Mouse (Mus musculus) kidney, embryonic 16.5 days (tissue): ENCODE results near the gene Ackr3. TPM values are rescaled to one million over a fixed set of nuclear protein-coding genes. Genes with fewer than 3 reads are reported as not detected.

Experiments used
- ATAC-seq: fragments of 200-750 bp; cut with Nextera tagmentation; 2 replicates; pipeline ENCODE4 v1.8.0; 2017; ENCODE audit warnings: moderate TSS enrichment; ENCODE audit not compliant: low FRiP score, low TSS enrichment
- H3K27ac ChIP-seq: fragments of 300-500 bp; sonication (generic); 2 replicates; pipeline ENCODE4 v1.5.1; 2014; ENCODE audit warnings: low read length
- H3K27me3 ChIP-seq: fragments of 300-500 bp; sonication (generic); 2 replicates; pipeline ENCODE4 v1.6.1; 2014; ENCODE audit warnings: low read length, control low read depth, mixed read lengths; ENCODE audit not compliant: insufficient read depth
- H3K36me3 ChIP-seq: fragments of 300-500 bp; sonication (generic); 2 replicates; pipeline ENCODE4 v1.6.1; 2014; ENCODE audit warnings: low read length, control low read depth, mixed read lengths; ENCODE audit not compliant: insufficient read depth
- H3K4me1 ChIP-seq: fragments of 300-500 bp; sonication (generic); 2 replicates; pipeline ENCODE4 v1.6.1; 2014; ENCODE audit warnings: low read length, control low read depth, mixed read lengths; ENCODE audit not compliant: insufficient read depth
- H3K4me2 ChIP-seq: fragments of 300-500 bp; sonication (generic); replicated peaks from 2 replicates; pipeline ENCODE4 v1.6.1; 2014; ENCODE audit warnings: low read depth, low read length
- H3K4me3 ChIP-seq: fragments of 300-500 bp; sonication (generic); 2 replicates; pipeline ENCODE4 v1.5.1; 2014; ENCODE audit warnings: mild to moderate bottlenecking, low read length
- H3K9ac ChIP-seq: fragments of 300-500 bp; sonication (generic); replicated peaks from 2 replicates; pipeline ENCODE4 v1.6.1; 2014; ENCODE audit warnings: low read length
- H3K9me3 ChIP-seq: fragments of 300-500 bp; sonication (generic); 2 replicates; pipeline ENCODE4 v1.6.1; 2016; ENCODE audit warnings: low read length, control low read depth
- WGBS: fragments of 180-500 bp; shearing (Covaris S2); extraction: QIAGEN DNeasy Blood & Tissue Kit; methylation state at CpG from one replicate; pipeline ENCODE4 v1.1.7; 2014; 5-methylcytosine and 5-hydroxymethylcytosine counted together
- polyA plus RNA-seq: library from polyadenylated mRNA; unstranded; fragments of >200 nt; fragmentation: Nextera tagmentation; extraction: Ambion mirVana; gene quantifications from 2 replicates; pipeline ENCODE4 v1.2.1, GENCODE M21; 2015

The Ackr3 gene
- polyA plus RNA-seq, 1 experiment from 2014 or later, result 51.8 TPM

DNA sequence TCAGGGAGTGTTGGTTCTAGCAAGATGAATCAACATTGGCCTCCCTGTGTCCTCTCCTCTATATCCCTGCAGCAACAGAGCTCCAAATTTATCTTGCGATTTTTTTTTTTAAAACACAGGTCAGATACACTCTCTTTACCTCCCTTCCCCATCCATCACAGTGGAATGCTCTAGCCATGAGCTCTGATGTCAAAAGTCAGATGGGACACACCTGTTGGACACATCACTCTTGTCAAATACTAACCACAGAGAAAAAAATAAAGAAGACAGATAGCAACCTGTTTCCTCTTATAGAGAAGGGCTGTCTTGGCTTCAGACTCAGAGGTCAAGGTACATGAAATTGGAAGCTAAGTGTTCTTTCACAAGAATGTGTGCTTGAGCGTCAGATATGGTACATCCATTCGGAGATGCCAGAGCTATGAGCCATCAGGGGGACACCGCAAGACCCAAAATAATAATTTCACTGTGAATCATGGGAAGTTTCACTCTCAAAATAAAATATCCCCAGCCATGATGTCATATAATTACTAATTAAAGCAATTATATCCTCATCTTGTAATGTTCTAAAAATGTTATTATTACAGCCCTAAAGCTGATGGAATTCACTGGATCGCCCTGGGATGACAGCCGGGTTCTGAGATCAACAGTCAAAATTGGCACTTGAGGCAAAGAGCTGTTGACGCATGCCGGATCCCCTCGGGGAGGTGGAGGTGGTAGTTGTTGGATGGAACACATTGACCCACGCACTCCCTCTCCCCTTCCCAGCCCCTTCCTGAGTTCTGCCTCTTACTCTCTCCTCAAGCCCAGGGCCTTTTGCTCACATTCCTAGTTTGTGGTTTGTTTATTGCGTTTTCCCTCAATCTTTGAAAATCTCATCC is 57.2 kb downstream of the Ackr3 start:
- H3K36me3 ChIP-seq, result no peaks in the 10 kb centered on the region
- WGBS, result 73% methylated on average over 11 of the region's 11 CpGs
- no peak overlapping the region for H3K4me3 ChIP-seq
- peaks cover 6% of the 10 kb centered on the region; the same call in 1 of the 2 replicates for H3K4me1 ChIP-seq
- no peak overlapping the region for H3K27ac ChIP-seq
- ATAC-seq, result no peak
- no peaks in the 10 kb centered on the region for H3K9me3 ChIP-seq
- H3K4me2 ChIP-seq, result no peak overlapping the region
- H3K27me3 ChIP-seq, result peaks cover 3% of the 10 kb centered on the region; the same call in 1 of the 2 replicates
- H3K9ac ChIP-seq, result no peak overlapping the region

DNA sequence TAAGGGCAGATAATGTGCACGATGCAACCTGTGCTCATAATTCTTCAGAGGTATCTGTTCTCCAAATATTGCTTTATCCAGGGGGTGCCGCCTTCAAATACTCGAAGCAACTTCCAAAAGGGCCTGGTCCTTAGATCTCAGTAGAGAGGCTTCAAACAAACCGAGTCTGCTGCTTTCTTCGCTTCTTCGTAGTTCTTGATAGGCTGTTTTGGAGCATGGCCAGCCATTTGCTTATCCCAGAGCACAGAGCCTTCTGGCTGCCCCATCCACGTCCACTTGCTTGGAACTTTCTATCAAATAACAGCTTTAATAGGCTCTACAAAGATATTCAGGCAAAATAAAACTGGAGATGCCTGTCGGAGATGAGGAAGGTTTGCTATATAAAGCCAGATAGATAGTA is 58.6 kb downstream of the Ackr3 start:
- Histone ChIP-seq H3K9me3 (no peaks in the 10 kb centered on the region), H3K4me1 (peaks cover 6% of the 10 kb centered on the region; the same call in 1 of the 2 replicates), H3K4me2 (no peak overlapping the region), H3K27me3 (peaks cover 7% of the 10 kb centered on the region; the same call in 1 of the 2 replicates), H3K27ac (no peak overlapping the region), H3K36me3 (no peaks in the 10 kb centered on the region), H3K9ac (no peak overlapping the region), H3K4me3 (no peak overlapping the region)
- ATAC-seq, result no peak
- WGBS, result 57% methylated on average over 8 of the region's 8 CpGs

Other genes starting within 250 kb of the Ackr3 start
- not detected in 2 replicates for gene Asb18, start 189.3 kb upstream of the Ackr3 start, polyA plus RNA-seq
- 0.34 and 0.39 TPM in 2 replicates for gene Iqca, start 50.6 kb upstream of the Ackr3 start, polyA plus RNA-seq